Mouse (Mus musculus) megakaryocyte, embryonic 14.5 days (primary cell): ENCODE results near the gene Capn15.

ENCODE experiments used
- FLI1 ChIP-seq: IDR thresholded peaks from 2 replicates; pipeline ENCODE4 v1.6.1; 2012; ENCODE audit warnings: low read length, inconsistent platforms, mixed read lengths
- GATA1 ChIP-seq: IDR thresholded peaks from 3 replicates; pipeline ENCODE4 v1.6.1; 2012; ENCODE audit warnings: mixed read lengths, low read length, inconsistent platforms, borderline replicate concordance

- TF ChIP-seq GATA1 (no peak), FLI1 (no peak)
Observed at GRCm38 (mm10) chr17:26013711-26014110, 28.1 kb upstream of the Capn15 start.
